Mouse (Mus musculus): Measurements from ENCODE around the gene Acadm. TPM values are rescaled to one million over a fixed set of nuclear protein-coding genes. Genes with fewer than 3 reads are reported as not detected.

The Acadm gene
- polyA plus RNA-seq, 1 experiment = 15.4 TPM

- H3K27me3 ChIP-seq (ENCODE audit: control insufficient read depth, insufficient read depth, low read length) = no peaks in the 10 kb centered on the region
- no peak overlapping the region for H3K27ac ChIP-seq (ENCODE audit: insufficient read depth, low read length)
- H3K4me3 ChIP-seq (ENCODE audit: extremely low read depth, insufficient read depth, insufficient read length) = peak overlapping the region; percentile 95
- WGBS = 58% methylated on average over 8 of the region's 8 CpGs
- peaks cover 2% of the 10 kb centered on the region for H3K4me1 ChIP-seq (ENCODE audit: control insufficient read depth, insufficient read depth, insufficient read length)
- TF ChIP-seq POLR2A (IDR thresholded peaks at IDR 0.05; ENCODE audit: low read depth, low read length) = no peak
- TF ChIP-seq CTCF (IDR thresholded peaks at IDR 0.05; ENCODE audit: extremely low read depth, insufficient read depth, insufficient read length, insufficient replicate concordance) = no peak
- H3K36me3 ChIP-seq (ENCODE audit: control insufficient read depth, insufficient read depth, low read length) = peaks cover 33% of the 10 kb centered on the region
- no peak for DNase-seq (ENCODE audit: low read depth in 1 of 2, low spot score in 2 of 2)
Measured at GRCm38 (mm10) chr3:153911197-153911881, 33.1 kb downstream of the Acadm start.

GRCm38 (mm10) chr3:153910489-153910888 is 33.9 kb downstream of the Acadm start:
- Histone ChIP-seq H3K4me1 (ENCODE audit: control insufficient read depth, insufficient read depth, insufficient read length) (peaks cover 2% of the 10 kb centered on the region), H3K27me3 (ENCODE audit: control insufficient read depth, insufficient read depth, low read length) (no peaks in the 10 kb centered on the region), H3K4me3 (ENCODE audit: extremely low read depth, insufficient read depth, insufficient read length) (no peak overlapping the region), H3K36me3 (ENCODE audit: control insufficient read depth, insufficient read depth, low read length) (peaks cover 41% of the 10 kb centered on the region), H3K27ac (ENCODE audit: insufficient read depth, low read length) (no peak overlapping the region)
- TF ChIP-seq POLR2A (IDR thresholded peaks at IDR 0.05; ENCODE audit: low read depth, low read length) (no peak), CTCF (IDR thresholded peaks at IDR 0.05; ENCODE audit: extremely low read depth, insufficient read depth, insufficient read length, insufficient replicate concordance) (no peak)
- 81% methylated on average over 7 of the region's 7 CpGs for WGBS
- no peak for DNase-seq (ENCODE audit: low read depth in 1 of 2, low spot score in 2 of 2)

- DNase-seq (ENCODE audit: low read depth in 1 of 2, low spot score in 2 of 2) = no peak
- Histone ChIP-seq H3K27me3 (ENCODE audit: control insufficient read depth, insufficient read depth, low read length) (no peaks in the 10 kb centered on the region), H3K27ac (ENCODE audit: insufficient read depth, low read length) (no peak overlapping the region), H3K4me1 (ENCODE audit: control insufficient read depth, insufficient read depth, insufficient read length) (peaks cover 2% of the 10 kb centered on the region), H3K36me3 (ENCODE audit: control insufficient read depth, insufficient read depth, low read length) (peaks cover 47% of the 10 kb centered on the region), H3K4me3 (ENCODE audit: extremely low read depth, insufficient read depth, insufficient read length) (no peak overlapping the region)
- WGBS = 89% methylated on average over 5 of the region's 5 CpGs
- TF ChIP-seq POLR2A (IDR thresholded peaks at IDR 0.05; ENCODE audit: low read depth, low read length) = no peak
- no peak for TF ChIP-seq CTCF (IDR thresholded peaks at IDR 0.05; ENCODE audit: extremely low read depth, insufficient read depth, insufficient read length, insufficient replicate concordance)
Measured at GRCm38 (mm10) chr3:153908919-153909318, 35.5 kb downstream of the Acadm start.

GRCm38 (mm10) chr3:153906136-153906871 is 38.1 kb downstream of the Acadm start, which contains the start of gene Msh4:
Gene Msh4 (minus strand): TSS chr3:153906138.
- TF ChIP-seq POLR2A (IDR thresholded peaks at IDR 0.05; ENCODE audit: low read depth, low read length) (no peak), CTCF (IDR thresholded peaks at IDR 0.05; ENCODE audit: extremely low read depth, insufficient read depth, insufficient read length, insufficient replicate concordance) (no peak)
- H3K4me1 ChIP-seq (ENCODE audit: control insufficient read depth, insufficient read depth, insufficient read length) = no peaks in the 10 kb centered on the region; the same call in 1 of the 2 replicates
- 89% methylated on average over 9 of the region's 9 CpGs for WGBS
- H3K4me3 ChIP-seq (ENCODE audit: extremely low read depth, insufficient read depth, insufficient read length) = no peak within 1 kb of the TSS
- peaks cover 48% of the 10 kb centered on the region for H3K36me3 ChIP-seq (ENCODE audit: control insufficient read depth, insufficient read depth, low read length)
- DNase-seq (ENCODE audit: low read depth in 1 of 2, low spot score in 2 of 2) = no peak
- H3K27ac ChIP-seq (ENCODE audit: insufficient read depth, low read length) = no peak within 1 kb of the TSS
- no peaks in the 10 kb centered on the region for H3K27me3 ChIP-seq (ENCODE audit: control insufficient read depth, insufficient read depth, low read length)

DNA sequence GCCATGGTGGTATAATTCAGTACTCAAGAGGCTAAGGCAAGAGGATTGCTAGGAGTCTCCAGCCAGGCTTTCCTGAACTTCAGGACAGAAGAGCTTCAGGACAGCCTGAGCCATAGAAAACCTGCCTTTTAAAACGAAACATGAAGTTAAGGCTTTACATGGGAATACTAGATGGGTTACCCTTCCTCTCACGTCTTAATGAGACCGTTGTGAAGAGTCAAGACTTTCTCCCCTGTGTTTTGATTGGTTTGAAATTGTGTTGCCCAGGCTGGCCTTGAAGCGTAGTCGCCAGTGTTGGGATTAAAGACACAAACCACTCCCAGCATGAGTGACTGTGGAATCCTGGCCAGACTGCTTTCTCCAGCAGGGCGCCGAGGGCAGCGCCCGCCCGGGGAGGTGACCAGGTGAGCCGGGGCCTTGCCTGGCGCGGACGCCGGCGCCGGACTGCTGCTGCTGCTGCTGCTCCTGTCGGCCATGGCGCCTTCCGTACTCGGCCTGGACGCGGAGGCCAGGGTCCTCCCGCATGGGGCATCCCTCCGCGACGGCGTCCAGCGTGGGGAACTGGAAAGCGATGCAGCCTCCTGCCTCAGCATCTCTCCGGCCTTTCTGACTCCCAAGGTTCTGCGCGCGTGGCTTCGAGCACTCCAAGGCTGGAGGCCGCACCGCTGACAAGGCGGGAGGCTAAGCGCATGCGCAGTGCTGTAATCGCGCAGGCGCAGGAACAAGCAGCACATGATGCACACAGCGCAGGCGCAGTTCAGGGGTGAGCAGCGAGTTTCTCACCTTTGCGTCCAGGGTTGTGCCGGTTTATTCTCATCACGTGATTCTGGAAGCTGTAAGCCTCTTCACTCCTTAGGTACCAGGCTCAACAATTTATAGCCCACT is 38.9 kb downstream of the Acadm start:
- no peaks in the 10 kb centered on the region for H3K27me3 ChIP-seq (ENCODE audit: control insufficient read depth, insufficient read depth, low read length)
- 95% methylated on average over 49 of the region's 49 CpGs for WGBS
- TF ChIP-seq CTCF (IDR thresholded peaks at IDR 0.05; ENCODE audit: extremely low read depth, insufficient read depth, insufficient read length, insufficient replicate concordance) = no peak
- no peak for TF ChIP-seq POLR2A (IDR thresholded peaks at IDR 0.05; ENCODE audit: low read depth, low read length)
- H3K4me3 ChIP-seq (ENCODE audit: extremely low read depth, insufficient read depth, insufficient read length) = no peak overlapping the region
- H3K36me3 ChIP-seq (ENCODE audit: control insufficient read depth, insufficient read depth, low read length) = peaks cover 44% of the 10 kb centered on the region
- no peak for DNase-seq (ENCODE audit: low read depth in 1 of 2, low spot score in 2 of 2)
- H3K4me1 ChIP-seq (ENCODE audit: control insufficient read depth, insufficient read depth, insufficient read length) = no peaks in the 10 kb centered on the region; the same call in 1 of the 2 replicates
- H3K27ac ChIP-seq (ENCODE audit: insufficient read depth, low read length) = no peak overlapping the region

GRCm38 (mm10) chr3:153904586-153904985 is 39.8 kb downstream of the Acadm start:
- Histone ChIP-seq H3K27me3 (ENCODE audit: control insufficient read depth, insufficient read depth, low read length) (no peaks in the 10 kb centered on the region), H3K36me3 (ENCODE audit: control insufficient read depth, insufficient read depth, low read length) (peaks cover 36% of the 10 kb centered on the region), H3K4me1 (ENCODE audit: control insufficient read depth, insufficient read depth, insufficient read length) (no peaks in the 10 kb centered on the region; the same call in 1 of the 2 replicates), H3K4me3 (ENCODE audit: extremely low read depth, insufficient read depth, insufficient read length) (no peak overlapping the region), H3K27ac (ENCODE audit: insufficient read depth, low read length) (no peak overlapping the region)
- TF ChIP-seq CTCF (IDR thresholded peaks at IDR 0.05; ENCODE audit: extremely low read depth, insufficient read depth, insufficient read length, insufficient replicate concordance) (peak; percentile 41; the same call in 1 of the 2 replicates), POLR2A (IDR thresholded peaks at IDR 0.05; ENCODE audit: low read depth, low read length) (no peak)
- no peak for DNase-seq (ENCODE audit: low read depth in 1 of 2, low spot score in 2 of 2)
- 69% methylated on average over 6 of the region's 6 CpGs for WGBS
